Mouse (Mus musculus) kidney, adult 2 months (tissue): Measurements from ENCODE around the gene Gm3045.

ENCODE experiments used
- CTCF ChIP-seq: fragments of 200-500 bp; conservative IDR thresholded peaks from 2 replicates; pipeline ENCODE4 v1.5.1; 2011; ENCODE audit warnings: low read depth, mild to moderate bottlenecking, control low read depth, low read length, moderate library complexity, mixed read lengths; ENCODE audit not compliant: insufficient read depth, insufficient read length
- POLR2A ChIP-seq: fragments of 200-500 bp; IDR thresholded peaks from one replicate; pipeline ENCODE4 v1.6.1; 2011; ENCODE audit warnings: low read depth, low read length, control low read depth

DNA sequence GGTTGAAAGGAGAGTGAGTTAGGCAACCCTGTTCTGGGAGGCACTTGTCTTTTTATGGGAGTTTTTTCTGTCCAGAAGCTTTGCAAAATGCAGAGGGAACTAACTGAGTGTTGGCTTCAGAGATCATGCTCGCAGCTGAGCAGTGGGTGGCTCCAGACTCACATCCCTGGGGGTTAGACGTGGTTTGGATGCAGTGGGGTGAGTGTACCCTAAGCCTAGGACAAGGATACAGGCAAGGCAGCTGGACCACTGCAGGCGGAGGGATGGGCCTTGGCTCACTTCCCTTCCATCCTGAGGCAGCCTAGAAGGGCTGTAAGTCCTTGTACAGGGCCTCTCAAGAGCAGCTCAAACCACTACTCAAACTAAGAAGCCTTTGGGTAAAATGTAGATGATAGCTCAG is 43.0 kb upstream of the Gm3045 start:
- TF ChIP-seq POLR2A (no peak), CTCF (no peak)
